Mouse (Mus musculus): ENCODE data around the gene Rere. TPM values are rescaled to one million over a fixed set of nuclear protein-coding genes. Genes with fewer than 3 reads are reported as not detected.

The Rere gene
- polyA plus RNA-seq, 1 experiment from 2014 or later: 37.7 TPM

GRCm38 (mm10) chr4:150448433-150448832 lies 167.0 kb downstream of the Rere start:
- no peak for ATAC-seq (ENCODE audit: insufficient number of reproducible peaks, insufficient read depth, low FRiP score, low TSS enrichment)
- no peaks in the 10 kb centered on the region for H3K27me3 ChIP-seq

DNA sequence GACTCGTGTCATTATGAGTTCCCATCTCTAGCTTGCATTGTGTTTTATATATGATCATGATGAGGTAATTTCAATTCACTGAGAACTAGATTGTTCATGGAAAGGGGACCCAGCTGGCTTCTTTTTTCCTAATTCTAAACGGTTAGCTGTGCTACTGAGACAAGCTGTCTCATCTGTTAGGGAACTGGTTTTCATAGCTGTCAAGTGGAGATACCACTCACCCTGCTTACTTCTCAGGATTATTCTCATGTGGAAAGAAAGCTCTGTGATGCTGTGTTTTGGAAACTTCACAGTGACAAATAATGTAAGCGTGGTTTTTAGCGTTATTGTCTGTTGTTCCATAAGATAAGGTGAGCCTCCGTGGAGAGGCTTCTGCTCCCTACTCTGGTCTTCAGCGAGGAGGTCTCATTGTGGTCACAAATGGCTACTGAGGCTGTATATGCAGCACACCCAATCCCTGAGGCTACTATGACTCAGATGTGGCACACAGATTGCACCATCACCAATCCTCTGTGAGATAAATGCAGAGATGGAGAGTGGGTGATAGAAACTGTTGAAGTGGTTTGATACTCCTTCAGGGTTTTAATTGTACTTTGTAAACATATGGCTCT lies 168.7 kb downstream of the Rere start:
- WGBS: 78% methylated on average over 6 of the region's 6 CpGs
- Histone ChIP-seq H3K27ac (no peak overlapping the region), H3K9me3 (no peaks in the 10 kb centered on the region), H3K27me3 (no peaks in the 10 kb centered on the region), H3K4me1 (peaks cover 31% of the 10 kb centered on the region; the same call in 1 of the 2 replicates), H3K4me3 (no peak overlapping the region), H3K4me2 (replicated peaks) (no peak overlapping the region), H3K9ac (no peak overlapping the region), H3K36me3 (no peaks in the 10 kb centered on the region)
- ATAC-seq (ENCODE audit: insufficient number of reproducible peaks, insufficient read depth, low FRiP score, low TSS enrichment): no peak

More at GRCm38 (mm10) chr4:150448433-150448832, 167.0 kb downstream of the Rere start:
- Histone ChIP-seq H3K4me3 (no peak overlapping the region), H3K4me2 (replicated peaks) (no peak overlapping the region), H3K27ac (no peak overlapping the region), H3K9me3 (no peaks in the 10 kb centered on the region), H3K4me1 (peaks cover 22% of the 10 kb centered on the region; the same call in 1 of the 2 replicates), H3K9ac (no peak overlapping the region), H3K36me3 (no peaks in the 10 kb centered on the region)
- WGBS: 83% methylated on average over 1 of the region's 1 CpGs

- H3K27ac ChIP-seq: no peak overlapping the region
- no peak overlapping the region for H3K4me3 ChIP-seq
- H3K27me3 ChIP-seq: no peaks in the 10 kb centered on the region
- whole genome bisulfite sequencing: 82% methylated on average over 11 of the region's 11 CpGs
- no peaks in the 10 kb centered on the region for H3K36me3 ChIP-seq
- peaks cover 23% of the 10 kb centered on the region for H3K4me1 ChIP-seq
- no peak overlapping the region for H3K4me2 ChIP-seq (replicated peaks)
- ATAC-seq (ENCODE audit: insufficient number of reproducible peaks, insufficient read depth, low FRiP score, low TSS enrichment): no peak
- no peaks in the 10 kb centered on the region for H3K9me3 ChIP-seq
- no peak overlapping the region for H3K9ac ChIP-seq
Observed at GRCm38 (mm10) chr4:150452155-150452847, 170.9 kb downstream of the Rere start.

GRCm38 (mm10) chr4:150454571-150455306 lies 173.3 kb downstream of the Rere start:
- 39% methylated on average over 12 of the region's 12 CpGs for WGBS
- H3K9ac ChIP-seq: no peak overlapping the region
- no peak for ATAC-seq (ENCODE audit: insufficient number of reproducible peaks, insufficient read depth, low FRiP score, low TSS enrichment)
- no peaks in the 10 kb centered on the region for H3K27me3 ChIP-seq
- H3K27ac ChIP-seq: peak overlapping the region; percentile 32
- H3K9me3 ChIP-seq: no peaks in the 10 kb centered on the region
- no peaks in the 10 kb centered on the region for H3K36me3 ChIP-seq
- peaks cover 23% of the 10 kb centered on the region for H3K4me1 ChIP-seq
- no peak overlapping the region for H3K4me3 ChIP-seq
- H3K4me2 ChIP-seq (replicated peaks): no peak overlapping the region

DNA sequence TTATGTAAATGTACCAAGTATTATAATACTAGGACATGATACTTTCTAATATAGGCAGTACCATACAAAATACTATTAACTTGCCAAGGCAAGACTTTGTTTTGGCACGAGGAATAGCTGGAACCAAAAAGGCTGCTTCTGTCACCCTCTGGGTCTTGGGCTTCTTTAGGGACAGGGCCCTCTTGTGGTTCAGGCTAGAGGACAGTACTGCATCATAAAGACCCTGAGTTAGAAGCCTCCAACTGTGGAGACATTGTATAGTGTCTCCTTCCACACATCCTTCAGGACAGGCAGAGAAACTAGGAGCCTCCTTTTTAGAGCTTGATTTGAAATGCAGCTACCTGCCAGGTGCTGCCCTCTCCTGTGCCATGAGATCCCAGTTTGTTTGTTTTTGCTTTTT lies 174.3 kb downstream of the Rere start:
- peaks cover 26% of the 10 kb centered on the region for H3K4me1 ChIP-seq
- 71% methylated on average over 1 of the region's 1 CpGs for WGBS
- no peak overlapping the region for H3K27ac ChIP-seq

GRCm38 (mm10) chr4:150456452-150456851 lies 175.0 kb downstream of the Rere start:
- 55% methylated on average over 7 of the region's 7 CpGs for WGBS
- Histone ChIP-seq H3K4me2 (replicated peaks) (no peak overlapping the region), H3K27ac (no peak overlapping the region), H3K36me3 (no peaks in the 10 kb centered on the region), H3K27me3 (no peaks in the 10 kb centered on the region), H3K9ac (no peak overlapping the region), H3K9me3 (no peaks in the 10 kb centered on the region), H3K4me3 (no peak overlapping the region), H3K4me1 (peaks cover 26% of the 10 kb centered on the region)
- ATAC-seq (ENCODE audit: insufficient number of reproducible peaks, insufficient read depth, low FRiP score, low TSS enrichment): no peak

More for the DNA sequence above, 174.3 kb downstream of the Rere start:
- H3K4me3 ChIP-seq: no peak overlapping the region
- H3K36me3 ChIP-seq: no peaks in the 10 kb centered on the region
- H3K4me2 ChIP-seq (replicated peaks): no peak overlapping the region
- H3K27me3 ChIP-seq: no peaks in the 10 kb centered on the region
- ATAC-seq (ENCODE audit: insufficient number of reproducible peaks, insufficient read depth, low FRiP score, low TSS enrichment): no peak
- no peak overlapping the region for H3K9ac ChIP-seq
- H3K9me3 ChIP-seq: no peaks in the 10 kb centered on the region

GRCm38 (mm10) chr4:150456886-150457285 lies 175.4 kb downstream of the Rere start:
- no peaks in the 10 kb centered on the region for H3K27me3 ChIP-seq
- 65% methylated on average over 2 of the region's 2 CpGs for WGBS
- H3K36me3 ChIP-seq: no peaks in the 10 kb centered on the region
- H3K4me1 ChIP-seq: peaks cover 28% of the 10 kb centered on the region
- no peak overlapping the region for H3K9ac ChIP-seq
- no peak overlapping the region for H3K4me3 ChIP-seq
- no peak overlapping the region for H3K4me2 ChIP-seq (replicated peaks)
- H3K27ac ChIP-seq: no peak overlapping the region
- no peaks in the 10 kb centered on the region for H3K9me3 ChIP-seq
- no peak for ATAC-seq (ENCODE audit: insufficient number of reproducible peaks, insufficient read depth, low FRiP score, low TSS enrichment)

- H3K27ac ChIP-seq: no peak overlapping the region
- no peaks in the 10 kb centered on the region for H3K36me3 ChIP-seq
- no peak for ATAC-seq (ENCODE audit: insufficient number of reproducible peaks, insufficient read depth, low FRiP score, low TSS enrichment)
- WGBS: 63% methylated on average over 4 of the region's 4 CpGs
- H3K4me2 ChIP-seq (replicated peaks): no peak overlapping the region
- H3K4me3 ChIP-seq: no peak overlapping the region
- H3K9me3 ChIP-seq: no peaks in the 10 kb centered on the region
- H3K27me3 ChIP-seq: no peaks in the 10 kb centered on the region
- peaks cover 25% of the 10 kb centered on the region for H3K4me1 ChIP-seq
- no peak overlapping the region for H3K9ac ChIP-seq
Observed at GRCm38 (mm10) chr4:150457353-150457752, 175.9 kb downstream of the Rere start.

DNA sequence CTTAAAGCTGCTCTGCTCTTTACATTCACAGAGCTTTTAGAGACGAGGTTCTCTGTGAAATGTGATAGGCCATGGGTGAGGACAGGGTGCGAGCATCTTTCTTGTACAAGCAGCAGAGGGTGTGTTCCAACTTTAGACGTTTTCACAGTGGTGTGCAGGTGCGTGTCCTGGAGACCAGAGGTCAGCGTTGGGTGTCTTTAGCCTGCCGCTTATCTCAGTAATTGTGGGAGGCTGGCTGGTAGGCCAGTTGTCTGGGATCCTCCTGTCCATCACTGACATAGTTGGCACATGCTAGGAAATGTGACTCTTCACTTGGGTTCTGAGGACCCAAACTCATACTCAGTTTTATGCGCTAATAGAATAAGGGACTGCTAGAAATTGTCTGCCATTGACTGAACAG lies 176.3 kb downstream of the Rere start:
- ATAC-seq (ENCODE audit: insufficient number of reproducible peaks, insufficient read depth, low FRiP score, low TSS enrichment): no peak
- Histone ChIP-seq H3K27me3 (no peaks in the 10 kb centered on the region), H3K27ac (no peak overlapping the region), H3K4me1 (peaks cover 25% of the 10 kb centered on the region), H3K9me3 (no peaks in the 10 kb centered on the region), H3K4me2 (replicated peaks) (no peak overlapping the region), H3K4me3 (no peak overlapping the region), H3K9ac (no peak overlapping the region), H3K36me3 (no peaks in the 10 kb centered on the region)
- 64% methylated on average over 7 of the region's 7 CpGs for WGBS

GRCm38 (mm10) chr4:150459022-150459794 lies 177.8 kb downstream of the Rere start:
- Histone ChIP-seq H3K36me3 (no peaks in the 10 kb centered on the region), H3K27ac (no peak overlapping the region), H3K9ac (no peak overlapping the region), H3K4me1 (peaks cover 23% of the 10 kb centered on the region), H3K4me3 (no peak overlapping the region), H3K9me3 (no peaks in the 10 kb centered on the region), H3K4me2 (replicated peaks) (no peak overlapping the region), H3K27me3 (no peaks in the 10 kb centered on the region)
- no peak for ATAC-seq (ENCODE audit: insufficient number of reproducible peaks, insufficient read depth, low FRiP score, low TSS enrichment)
- 76% methylated on average over 6 of the region's 6 CpGs for WGBS

GRCm38 (mm10) chr4:150460451-150460850 lies 179.0 kb downstream of the Rere start:
- 73% methylated on average over 5 of the region's 5 CpGs for WGBS
- Histone ChIP-seq H3K9ac (no peak overlapping the region), H3K36me3 (no peaks in the 10 kb centered on the region), H3K4me2 (replicated peaks) (no peak overlapping the region), H3K27me3 (no peaks in the 10 kb centered on the region), H3K9me3 (no peaks in the 10 kb centered on the region), H3K4me1 (peaks cover 15% of the 10 kb centered on the region), H3K27ac (no peak overlapping the region), H3K4me3 (no peak overlapping the region)
- no peak for ATAC-seq (ENCODE audit: insufficient number of reproducible peaks, insufficient read depth, low FRiP score, low TSS enrichment)

Measured in embryonic facial prominence, embryonic 12.5 days (tissue).